26 mouse cellular contexts compared by ENCODE assay signal in the genomic region with DNA sequence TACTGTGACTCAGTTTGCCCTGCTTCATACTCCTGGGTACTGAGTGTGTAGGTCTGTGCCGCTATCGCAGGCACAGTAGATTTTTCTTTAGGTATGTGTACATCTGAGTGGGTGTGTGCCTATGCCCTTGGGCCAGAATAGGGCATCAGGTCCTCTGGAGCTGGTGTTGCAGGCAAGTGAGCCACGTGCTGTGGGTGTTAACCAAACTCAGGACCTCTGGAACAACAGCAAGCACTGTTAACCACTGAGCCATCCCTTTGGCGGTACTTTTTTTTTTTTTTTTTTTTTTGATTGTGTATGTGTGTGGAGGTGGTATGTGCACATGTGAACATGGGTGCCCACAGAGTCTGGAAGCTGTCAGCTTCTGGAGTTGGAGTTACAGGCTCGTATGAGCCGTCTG. TPM values are rescaled to one million over a fixed set of nuclear protein-coding genes. Genes with fewer than 3 reads are reported as not detected.
DNase-seq lines count a peak whose midpoint lies in the region; ATAC-seq and TF ChIP-seq lines count a peak whose summit lies in the region.
"Had no signal": no experiment of that assay in that cellular context is flagged by ENCODE, and none has a peak within 500 bp of the region (broad histone marks: within the 10 kb centered on the region; RNA-seq: fewer than 3 reads in every experiment).

No protein-coding gene starts in this region.

- ATAC-seq in CD4-positive, CD25-positive, alpha-beta regulatory T cell, adult 4 months, result no peak
- ATAC-seq in megakaryocyte, adult 5-6 weeks (ENCODE audit: poor library complexity, severe bottlenecking), result peak; percentile 24
- ATAC-seq: forebrain, embryonic 14.5 days; forebrain, postnatal 0 days; hindbrain, embryonic 16.5 days; intestine, embryonic 16.5 days had no signal

- H3K36me3 ChIP-seq in spleen, adult 2 months (ENCODE audit: control insufficient read depth, insufficient read depth, low read length), result peaks cover 34% of the 10 kb centered on the region

- H3K27me3 ChIP-seq in spleen, adult 2 months (ENCODE audit: control insufficient read depth, insufficient read depth, low read length), result no peaks in the 10 kb centered on the region
- H3K27me3 ChIP-seq: embryonic facial prominence, embryonic 12.5 days; embryonic facial prominence, embryonic 15.5 days; hindbrain, embryonic 13.5 days had no signal

- no peak for TF ChIP-seq POLR2A in spleen, adult 2 months (IDR thresholded peaks at IDR 0.05; ENCODE audit: low read depth, low read length)

- WGBS in spleen, adult 2 months, result 87% methylated on average over 6 of the region's 6 CpGs

- H3K4me3 ChIP-seq in spleen, adult 2 months (ENCODE audit: extremely low read depth, insufficient read depth, insufficient read length), result no peak overlapping the region
- H3K4me3 ChIP-seq: embryonic facial prominence, embryonic 12.5 days; embryonic facial prominence, embryonic 15.5 days; hindbrain, embryonic 10.5 days; hindbrain, embryonic 13.5 days had no signal

- no peak for TF ChIP-seq CTCF in spleen, adult 2 months (IDR thresholded peaks at IDR 0.05; ENCODE audit: extremely low read depth, insufficient read depth, insufficient read length, insufficient replicate concordance)

- H3K4me1 ChIP-seq in spleen, adult 2 months (ENCODE audit: control insufficient read depth, insufficient read depth, insufficient read length), result peaks cover 10% of the 10 kb centered on the region

- 0 out of 2 replicates have a peak overlapping the region, but pooled peaks have one; percentile 0 for H3K27ac ChIP-seq in spleen, adult 2 months (ENCODE audit: insufficient read depth, low read length)
- H3K27ac ChIP-seq: embryonic facial prominence, embryonic 12.5 days; embryonic facial prominence, embryonic 15.5 days; hindbrain, embryonic 10.5 days; hindbrain, embryonic 13.5 days had no signal

- DNase-seq in CD4-positive, CD25-positive, alpha-beta regulatory T cell, adult 2 months (ENCODE audit: low read depth, low spot score), result peak; percentile 29
- no peak for DNase-seq in spleen, adult 2 months (ENCODE audit: low read depth in 1 of 2, low spot score in 2 of 2)
- no peak for DNase-seq in spleen, adult 12 weeks (ENCODE audit: low spot score)
- peak; percentile 61 for DNase-seq in R1 (ENCODE audit: low read depth, low spot score)
- no peak for DNase-seq in adrenal gland, adult 8-10 months
- DNase-seq in kidney, adult 11 months, result no peak
- DNase-seq: adrenal gland, adult 2 months; adrenal gland, postnatal 25 days; cerebellum, adult 11-12 months; cerebellum, adult 9-11 months; cerebellum, postnatal 25 days; forebrain, postnatal 0 days; gastrocnemius, postnatal 36 days; heart, postnatal 36 days; kidney, adult 2 months had no signal

RNA-seq across cellular contexts. Expression of a gene that starts 7.1 kb away (rescaled TPM):
- 10 to 100 TPM; 46.5 to 47.3 TPM for polyA plus RNA-seq in CD4-positive, CD25-positive, alpha-beta regulatory T cell, adult 4 months (2017; shearing (Covaris generic))
- polyA plus RNA-seq in spleen, adult 2 months (2012; rRNA removed), result 41.3 and 53.3 TPM in 2 replicates
- total RNA-seq in megakaryocyte, adult 5-6 weeks (2015), result 41.5 and 49.1 TPM in 2 replicates
- total RNA-seq in megakaryocyte, adult 5-6 weeks (2017), result 49.8 and 61.9 TPM in 2 replicates
- total RNA-seq in adrenal gland, adult 8-10 months (2022), result 100 to 1,000 TPM in 2 of 4 experiments, 10 to 100 TPM in 2; 64.6 to 102 (median 99.7) TPM

RNA-seq across cellular contexts. Expression of a gene that starts 19.9 kb away (rescaled TPM):
- 1 to 10 TPM; 2.3 to 5.1 TPM for polyA plus RNA-seq in CD4-positive, CD25-positive, alpha-beta regulatory T cell, adult 4 months (2017; shearing (Covaris generic))
- polyA plus RNA-seq in spleen, adult 2 months (2012; rRNA removed), result 6.5 and 6.9 TPM in 2 replicates
- total RNA-seq in megakaryocyte, adult 5-6 weeks (2015), result 0.11 and 0.89 TPM in 2 replicates
- 0.88 and 1.8 TPM in 2 replicates for total RNA-seq in megakaryocyte, adult 5-6 weeks (2017)
- total RNA-seq in adrenal gland, adult 8-10 months (2022), result 1 to 10 TPM; 1.9 to 5.4 (median 3.0) TPM

RNA-seq across cellular contexts. Expression of a gene that starts 21.7 kb away (rescaled TPM):
- polyA plus RNA-seq in CD4-positive, CD25-positive, alpha-beta regulatory T cell, adult 4 months (2017; shearing (Covaris generic)), result 10 to 100 TPM; 19.8 to 24.0 TPM
- polyA plus RNA-seq in spleen, adult 2 months (2012; rRNA removed), result 87.4 and 95.8 TPM in 2 replicates
- total RNA-seq in megakaryocyte, adult 5-6 weeks (2015), result 42.3 and 52.2 TPM in 2 replicates
- 46.4 and 49.6 TPM in 2 replicates for total RNA-seq in megakaryocyte, adult 5-6 weeks (2017)
- total RNA-seq in adrenal gland, adult 8-10 months (2022), result 100 to 1,000 TPM in 3 of 4 experiments, 10 to 100 TPM in 1; 95.9 to 143 (median 121) TPM

RNA-seq across cellular contexts. Expression of a gene that starts 25.1 kb away (rescaled TPM):
- polyA plus RNA-seq in CD4-positive, CD25-positive, alpha-beta regulatory T cell, adult 4 months (2017; shearing (Covaris generic)), result 100 to 1,000 TPM; 151 to 174 TPM
- 90.9 and 93.3 TPM in 2 replicates for polyA plus RNA-seq in spleen, adult 2 months (2012; rRNA removed)
- total RNA-seq in megakaryocyte, adult 5-6 weeks (2015), result 76.8 and 79.8 TPM in 2 replicates
- total RNA-seq in megakaryocyte, adult 5-6 weeks (2017), result 109 and 110 TPM in 2 replicates
- 100 to 1,000 TPM in 3 of 4 experiments, 10 to 100 TPM in 1; 92.9 to 136 (median 118) TPM for total RNA-seq in adrenal gland, adult 8-10 months (2022)

RNA-seq across cellular contexts. Expression of a gene that starts 44.6 kb away (rescaled TPM):
- polyA plus RNA-seq in CD4-positive, CD25-positive, alpha-beta regulatory T cell, adult 4 months (2017; shearing (Covaris generic)), result not detected
- 65.3 and 90.7 TPM in 2 replicates for polyA plus RNA-seq in spleen, adult 2 months (2012; rRNA removed)
- total RNA-seq in megakaryocyte, adult 5-6 weeks (2015), result 47.5 and 51.3 TPM in 2 replicates
- 7.4 and 10.9 TPM in 2 replicates for total RNA-seq in megakaryocyte, adult 5-6 weeks (2017)
- 1 to 10 TPM in 3 of 4 experiments, under 1 TPM in 1; 0.98 to 2.7 (median 1.5) TPM for total RNA-seq in adrenal gland, adult 8-10 months (2022)
- polyA plus RNA-seq: embryonic facial prominence, embryonic 12.5 days; forebrain, embryonic 11.5 days; forebrain, embryonic 14.5 days; heart, embryonic 11.5 days; hindbrain, embryonic 10.5 days had no signal

Comparison
In these comparisons a context has a peak if more than half of its experiments do, and no peak if none do; other contexts are left out.
1. DNase-seq: peak in CD4-positive, CD25-positive, alpha-beta regulatory T cell, adult 2 months (single experiment) and R1 (single experiment); none in spleen, adult 2 months (0 of 2), spleen, adult 12 weeks (single experiment), adrenal gland, adult 8-10 months (single experiment) and kidney, adult 11 months (single experiment).